Mouse (Mus musculus) ZHBTc4 (cell line): ENCODE results near the gene Krt9.
A peak's percentile ranks its signal among the peaks of the same experiment; 100 is the strongest.

Experiments used
- DNase-seq: peaks from one replicate; pipeline ENCODE4 v3.0.0-alpha.2; 2011; ENCODE audit warnings: low read depth, low spot score

Krt9 gene

DNA sequence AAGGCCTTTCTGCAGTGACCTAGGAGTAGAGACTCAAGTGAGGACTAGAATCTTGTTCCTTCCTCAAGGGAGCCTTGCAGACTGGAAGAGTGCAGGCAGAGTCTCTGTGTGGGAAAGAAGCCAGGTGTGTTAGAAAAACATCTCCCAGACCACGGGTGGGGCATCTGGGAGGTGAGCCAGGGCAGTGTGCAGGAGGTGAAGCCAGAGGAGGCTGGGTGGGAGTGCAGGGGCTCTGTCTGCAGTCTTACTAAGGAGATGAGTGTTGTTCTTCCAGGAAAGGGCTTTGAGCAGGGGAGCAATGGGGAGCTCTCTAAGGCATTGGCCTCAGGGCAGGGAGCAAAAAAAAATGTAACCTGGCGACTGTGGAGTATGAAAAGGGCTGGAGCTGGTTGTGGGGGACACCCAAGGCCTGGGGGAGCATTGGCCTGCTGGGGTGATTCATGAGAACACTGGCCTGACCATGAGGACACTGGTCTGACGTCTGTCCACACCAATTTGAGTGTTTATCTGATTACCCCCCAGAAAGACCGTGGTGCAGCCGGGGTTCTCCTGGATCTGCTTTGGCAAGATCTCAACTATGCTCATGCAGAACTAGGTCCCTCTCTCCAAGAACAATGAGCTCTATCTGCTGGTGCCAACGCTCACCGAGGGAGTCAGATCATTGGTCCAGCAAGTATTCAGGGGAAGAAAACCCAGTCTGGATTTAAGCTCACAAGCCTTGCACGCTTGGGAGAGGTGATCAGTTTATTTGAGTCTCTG, 37.4 kb downstream of the Krt9 start:
- DNase-seq, result no peak

DNA sequence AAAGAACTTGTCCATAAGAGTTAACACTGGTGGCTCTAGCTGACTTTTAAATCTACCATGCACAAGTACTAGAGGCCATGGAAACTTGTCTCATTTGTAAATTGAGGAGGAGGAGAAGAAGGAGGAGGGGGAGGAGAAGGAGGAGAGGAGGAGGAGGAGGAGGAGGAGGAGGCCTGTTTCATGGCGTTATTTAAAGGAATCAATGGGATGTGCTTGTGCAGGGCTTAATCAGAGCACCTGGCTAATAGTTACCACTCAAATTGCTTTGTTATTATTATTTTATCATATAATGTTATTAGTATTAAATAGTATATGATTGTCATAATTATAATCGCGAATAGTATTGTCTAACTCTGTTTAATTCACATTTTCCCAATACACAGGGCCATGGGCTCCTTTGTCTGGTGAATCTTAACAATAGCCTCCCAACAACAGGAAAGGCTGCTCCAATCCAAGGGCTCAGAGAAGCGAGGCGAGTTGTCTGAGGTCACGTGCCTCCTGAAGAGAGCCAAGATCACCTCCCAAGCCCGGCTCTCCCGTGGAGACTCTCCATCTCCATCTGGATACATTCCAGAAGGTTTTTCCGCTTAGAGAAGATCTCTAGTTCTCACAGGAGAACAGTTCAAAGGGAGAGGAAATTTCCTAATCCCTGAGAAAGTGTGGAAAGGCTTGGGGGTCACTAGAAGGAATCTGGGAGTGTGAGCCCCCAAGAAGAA, 44.3 kb downstream of the Krt9 start, which contains the start of gene Krt19:
Krt19 (minus strand) TSS at position 51 of the 716 bp plus-strand sequence.
- peak; percentile 43 for DNase-seq

- DNase-seq, result no peak
Measured at GRCm38 (mm10) chr11:100147566-100148353, 45.3 kb downstream of the Krt9 start.

DNA sequence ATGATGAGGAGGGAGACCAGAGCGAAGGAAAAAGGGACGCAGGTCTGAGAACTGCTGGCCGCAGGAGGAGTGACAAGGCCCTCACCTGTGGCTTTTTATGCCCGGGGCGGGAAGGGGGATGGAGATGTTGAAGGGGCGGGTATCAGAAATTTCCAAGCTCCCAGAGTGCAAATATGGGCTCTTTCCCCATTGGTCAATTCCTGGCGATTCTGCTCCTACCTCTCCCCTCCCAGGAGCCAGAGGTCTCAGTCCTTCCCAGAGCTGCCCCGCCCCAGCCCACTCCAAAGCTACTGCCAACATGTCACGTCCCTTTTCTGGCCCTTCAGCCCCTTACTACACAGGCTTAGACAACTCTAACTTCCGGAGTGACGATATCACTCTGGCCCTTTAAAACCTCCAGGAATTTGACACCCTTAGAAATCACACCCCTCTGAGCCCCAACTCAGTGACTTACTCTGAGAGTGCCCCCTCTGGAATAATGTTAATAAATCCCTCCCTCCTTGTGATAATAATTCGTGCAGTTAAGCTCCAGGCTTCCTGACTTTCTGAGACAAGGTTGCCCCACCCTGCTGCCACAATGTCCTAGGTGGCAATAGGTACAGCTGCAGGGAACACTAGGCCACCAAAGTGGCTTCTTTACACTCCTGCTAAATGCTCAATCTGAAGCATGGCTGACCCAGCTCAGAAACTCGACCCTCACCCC, 47.0 kb downstream of the Krt9 start:
- peak; percentile 35 for DNase-seq

DNA sequence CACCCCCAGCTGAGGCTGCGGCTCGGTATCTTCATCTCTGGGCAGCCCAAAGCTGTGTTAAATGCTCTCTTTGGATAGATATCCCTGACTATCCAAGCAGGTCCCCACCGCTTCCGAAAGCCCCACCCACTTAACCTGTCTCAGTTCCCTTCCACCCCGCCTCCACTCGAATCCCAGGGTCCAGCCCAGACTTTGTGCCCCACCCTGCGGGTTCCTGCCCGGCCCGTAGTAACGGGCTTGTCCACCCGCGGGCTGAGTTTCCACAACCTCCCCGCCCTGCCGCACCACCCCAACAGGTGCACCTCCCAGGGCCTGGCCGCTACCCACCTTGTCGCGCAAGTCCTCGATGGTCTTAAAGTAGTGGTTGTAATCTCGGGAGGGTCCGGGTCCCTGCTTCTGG, 47.9 kb downstream of the Krt9 start:
- DNase-seq, result peak; percentile 50

DNA sequence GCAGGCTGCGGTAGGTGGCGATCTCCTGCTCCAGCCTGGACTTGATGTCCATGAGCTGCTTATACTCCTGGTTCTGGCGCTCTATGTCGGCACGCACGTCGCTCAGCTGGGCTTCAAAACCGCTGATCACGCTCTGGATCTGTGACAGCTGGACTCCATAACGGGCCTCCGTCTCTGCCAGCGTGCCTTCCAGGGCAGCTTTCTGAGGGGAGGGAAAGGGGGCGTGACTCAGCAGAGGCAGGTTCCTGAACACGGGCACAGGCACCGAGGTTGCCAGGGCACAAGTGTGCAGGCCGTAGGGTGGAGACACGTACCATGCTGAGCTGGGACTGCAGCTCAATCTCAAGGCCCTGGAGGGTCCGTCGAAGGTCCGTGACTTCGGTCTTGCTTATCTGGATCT, 52.1 kb downstream of the Krt9 start:
- no peak for DNase-seq

GRCm38 (mm10) chr11:100139391-100139790, 53.7 kb downstream of the Krt9 start:
- no peak for DNase-seq

DNA sequence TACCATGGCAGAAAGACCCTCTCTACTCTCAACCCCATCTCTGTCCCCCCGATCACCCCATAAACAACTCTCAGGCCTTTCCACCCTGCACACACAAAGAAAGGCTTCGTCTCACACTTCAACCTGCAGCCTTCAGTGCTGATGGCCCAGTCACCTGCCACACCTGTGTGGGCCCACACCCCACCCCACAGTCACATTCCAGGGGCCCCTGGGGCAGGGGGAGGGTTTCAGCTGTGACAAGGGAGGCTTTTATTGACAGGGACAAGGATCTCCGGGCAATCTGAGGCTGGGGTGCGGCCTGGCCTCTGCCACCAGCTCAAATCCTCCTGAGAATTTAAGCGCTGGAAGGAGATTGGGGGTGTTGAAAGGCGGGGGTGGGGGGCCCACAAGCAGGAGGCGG, 54.2 kb downstream of the Krt9 start:
- no peak for DNase-seq

DNA sequence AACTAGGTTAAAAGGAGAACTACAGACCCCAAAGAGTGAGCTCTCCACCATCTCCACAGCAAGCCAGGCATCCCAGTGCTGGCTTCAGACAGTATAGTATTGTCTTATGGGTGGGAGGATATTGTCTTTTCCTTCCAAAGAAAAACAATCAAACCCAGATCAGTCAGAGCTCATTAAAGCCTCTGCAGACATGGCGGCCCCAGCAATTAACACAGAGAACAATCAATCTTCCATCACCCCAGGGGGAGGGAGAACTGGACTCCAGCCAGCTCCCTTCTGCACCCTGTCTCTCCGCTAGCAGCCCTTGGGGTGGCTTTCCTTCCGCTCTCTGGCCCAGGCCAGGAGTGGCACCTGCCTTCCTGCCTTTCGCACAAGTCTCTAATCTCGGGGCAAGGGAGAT, 55.4 kb downstream of the Krt9 start:
- no peak for DNase-seq
